Mouse (Mus musculus) cerebellum, postnatal 10 days (tissue): ENCODE data around the gene Mertk.
A peak's percentile ranks its signal among the peaks of the same experiment; 100 is the strongest.

Source experiments
- DNase-seq, 2 experiments: peaks; one replicate each; pipeline ENCODE4 v3.0.0; 2021; ENCODE audit warnings: mixed read lengths in 2 of 2

Mertk gene

DNA sequence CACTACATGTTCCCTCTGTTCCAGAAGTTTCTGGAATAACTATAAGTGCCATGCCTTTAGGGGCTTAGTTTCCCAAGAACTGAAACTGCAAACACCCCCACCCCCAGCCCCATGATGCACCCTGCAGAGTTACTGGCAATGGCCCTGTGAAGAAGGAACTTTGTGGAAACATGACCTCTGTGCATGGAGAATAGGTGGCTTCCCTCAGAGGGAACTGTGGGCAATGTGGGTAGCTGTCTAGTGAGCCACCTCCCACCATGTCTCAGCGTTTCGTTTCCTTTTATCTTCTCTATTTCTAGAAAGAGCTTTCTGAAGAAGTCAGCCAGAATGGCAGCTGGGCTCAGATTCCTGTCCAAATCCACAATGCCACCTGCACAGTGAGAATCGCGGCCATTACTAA is 72.3 kb downstream of the Mertk start:
- DNase-seq, result peak in 1 of 2 experiments; percentile 39

DNA sequence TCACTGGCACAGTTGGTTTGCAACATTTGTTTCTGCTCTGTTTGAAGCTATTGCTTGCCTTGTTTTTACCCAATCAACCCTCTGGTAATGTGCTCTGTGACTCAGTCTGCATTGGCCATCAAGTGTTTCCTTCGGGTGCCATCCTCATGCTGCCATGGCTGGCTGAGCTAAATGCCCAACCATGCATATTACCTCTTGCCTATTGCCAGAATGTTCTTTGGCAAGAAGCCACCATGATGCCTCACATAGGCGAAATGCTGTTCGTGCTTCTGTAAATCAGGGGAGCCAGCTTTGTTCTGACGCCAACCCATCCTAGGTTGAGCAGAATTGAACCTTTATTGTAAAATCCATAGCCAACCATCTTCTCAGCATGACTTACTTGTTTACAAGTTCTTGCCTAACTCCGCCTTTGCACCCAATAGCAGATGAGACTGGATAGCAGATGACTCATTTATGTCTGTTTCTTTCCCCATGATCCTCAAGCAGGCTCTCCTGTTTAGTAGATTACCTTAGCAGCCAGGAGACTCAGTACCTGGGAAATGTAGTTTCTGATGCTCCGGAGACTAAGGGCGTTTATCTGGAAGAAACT is 73.1 kb downstream of the Mertk start:
- DNase-seq, result peak; percentile 82 to 88

- no peak for DNase-seq
Observed at GRCm38 (mm10) chr2:128782231-128782630, 83.5 kb downstream of the Mertk start.

- DNase-seq, result no peak
Observed at GRCm38 (mm10) chr2:128783660-128784345, 85.0 kb downstream of the Mertk start.

DNA sequence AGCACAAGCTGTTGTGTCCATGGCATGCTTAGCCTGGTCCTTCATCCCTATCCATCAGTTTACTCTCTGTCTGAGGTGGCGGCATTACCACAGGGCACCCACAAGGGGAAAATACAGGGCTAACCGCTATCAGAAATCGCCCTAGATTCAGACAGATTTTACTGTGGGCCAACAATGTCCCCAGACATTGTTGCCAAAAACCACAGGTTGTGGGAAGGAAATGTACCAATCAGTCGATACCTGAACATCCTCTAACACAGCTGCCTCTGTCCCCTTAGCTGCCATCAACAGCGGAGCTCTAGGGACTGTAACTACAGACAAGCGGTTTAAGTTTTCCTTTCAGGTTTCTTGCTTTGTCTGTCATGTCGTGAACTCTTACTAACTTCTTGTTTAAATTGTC is 86.1 kb downstream of the Mertk start:
- DNase-seq, result no peak

GRCm38 (mm10) chr2:128786341-128786740 is 87.6 kb downstream of the Mertk start:
- DNase-seq, result no peak

DNA sequence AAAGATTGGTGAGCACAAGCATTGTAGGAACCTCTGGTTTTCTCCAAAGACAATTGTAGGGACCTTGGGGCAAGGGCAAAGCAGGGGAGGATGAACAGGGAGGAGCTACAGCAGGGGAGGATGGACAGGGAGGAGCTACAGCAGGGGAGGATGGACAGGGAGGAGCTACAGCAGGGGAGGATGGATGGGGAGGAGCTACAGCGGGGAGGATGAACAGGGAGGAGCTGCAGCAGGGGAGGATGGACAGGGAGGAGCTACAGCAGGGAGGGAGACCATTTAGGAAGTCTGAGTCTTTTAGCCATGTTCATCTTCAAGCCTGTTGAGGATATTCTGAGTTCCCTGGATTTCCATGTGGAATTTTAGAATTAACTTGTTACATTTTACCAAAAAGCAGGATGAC is 88.0 kb downstream of the Mertk start:
- no peak for DNase-seq

DNA sequence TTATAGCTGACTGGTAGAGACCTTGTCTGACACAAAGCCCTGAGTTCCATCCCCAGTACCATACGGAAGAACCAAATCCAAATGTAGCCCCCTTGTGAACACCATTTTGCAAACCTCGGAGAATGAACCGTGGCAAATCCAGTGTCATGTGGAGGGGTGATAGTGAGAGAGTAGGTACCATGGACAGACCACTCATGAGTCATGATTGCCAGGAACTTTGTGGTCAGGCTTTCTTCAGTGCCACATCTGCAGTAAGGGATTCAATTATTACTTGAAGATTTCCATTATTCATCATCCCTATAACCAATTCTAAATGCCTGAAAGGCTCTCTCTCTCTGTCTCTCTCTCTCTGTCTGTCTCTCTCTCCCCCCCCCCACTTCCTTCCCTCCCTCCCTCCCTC is 89.0 kb downstream of the Mertk start:
- no peak for DNase-seq

- DNase-seq, result no peak
Observed at GRCm38 (mm10) chr2:128790875-128791614, 92.3 kb downstream of the Mertk start.

GRCm38 (mm10) chr2:128793958-128794357 is 95.2 kb downstream of the Mertk start:
- no peak for DNase-seq

- no peak for DNase-seq
Observed at GRCm38 (mm10) chr2:128796463-128796862, 97.7 kb downstream of the Mertk start.

DNA sequence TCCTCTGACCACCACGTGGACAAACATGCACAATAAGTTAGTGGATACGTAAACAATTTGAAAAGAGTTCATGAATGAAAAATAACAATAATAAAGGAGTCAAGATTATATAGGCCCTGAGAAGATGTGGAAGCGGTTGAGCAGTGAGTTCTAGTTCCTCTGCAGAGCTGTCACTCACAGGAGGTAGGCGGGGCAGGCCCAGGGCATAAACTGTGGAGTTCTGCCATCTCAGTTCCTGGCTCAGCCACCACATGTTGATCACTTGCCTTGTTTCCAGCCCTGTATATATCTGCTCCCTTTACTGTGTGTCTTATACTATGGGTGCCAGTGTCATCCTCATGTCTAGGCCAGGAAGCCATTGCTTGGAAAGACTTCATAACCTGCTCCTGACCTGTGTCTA is 104.7 kb downstream of the Mertk start:
- DNase-seq, result no peak

GRCm38 (mm10) chr2:128805341-128805740 is 106.6 kb downstream of the Mertk start:
- DNase-seq, result no peak

- DNase-seq, result no peak
Observed at GRCm38 (mm10) chr2:128806561-128806960, 107.8 kb downstream of the Mertk start.

GRCm38 (mm10) chr2:128812761-128813160 is 114.0 kb downstream of the Mertk start:
- DNase-seq, result no peak

DNA sequence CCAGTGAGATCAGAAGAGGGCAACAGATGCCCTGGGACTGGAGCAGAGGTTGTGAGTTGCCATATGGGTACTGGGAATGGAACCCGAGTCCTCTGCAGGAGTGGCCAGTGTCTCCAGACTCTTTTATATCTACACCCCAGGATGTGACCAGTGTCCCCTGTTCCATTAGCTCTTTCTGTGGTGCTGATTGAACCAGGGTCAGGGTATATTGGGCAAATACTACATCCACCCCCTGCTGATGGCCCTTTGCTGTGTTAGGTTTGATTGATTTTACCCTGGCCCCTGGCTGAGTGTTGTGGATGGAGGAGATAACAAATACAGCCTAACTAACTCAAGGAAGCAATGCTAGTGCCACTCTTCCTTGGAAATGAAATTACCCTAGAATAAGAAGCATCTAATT is 117.6 kb downstream of the Mertk start:
- peak; percentile 12 to 15 for DNase-seq

DNA sequence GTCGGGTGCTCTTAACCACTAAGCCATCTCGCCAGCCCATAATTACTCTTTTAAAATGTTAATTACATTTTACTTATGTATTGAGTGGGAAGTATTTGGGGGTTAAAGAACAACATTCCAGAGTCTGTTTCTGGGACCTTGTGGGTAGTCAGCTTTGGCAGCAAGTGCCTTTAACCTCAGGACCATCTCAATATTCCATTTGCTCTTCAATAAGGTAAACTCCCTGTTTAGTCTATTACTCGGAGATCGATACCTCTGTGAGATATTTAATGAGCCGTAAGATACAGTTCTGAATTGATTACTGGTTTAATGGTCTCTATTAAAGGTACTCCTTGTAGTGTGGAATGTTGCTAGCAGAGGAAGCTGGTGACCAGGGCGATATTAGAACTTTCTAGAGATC is 118.2 kb downstream of the Mertk start:
- no peak for DNase-seq

DNA sequence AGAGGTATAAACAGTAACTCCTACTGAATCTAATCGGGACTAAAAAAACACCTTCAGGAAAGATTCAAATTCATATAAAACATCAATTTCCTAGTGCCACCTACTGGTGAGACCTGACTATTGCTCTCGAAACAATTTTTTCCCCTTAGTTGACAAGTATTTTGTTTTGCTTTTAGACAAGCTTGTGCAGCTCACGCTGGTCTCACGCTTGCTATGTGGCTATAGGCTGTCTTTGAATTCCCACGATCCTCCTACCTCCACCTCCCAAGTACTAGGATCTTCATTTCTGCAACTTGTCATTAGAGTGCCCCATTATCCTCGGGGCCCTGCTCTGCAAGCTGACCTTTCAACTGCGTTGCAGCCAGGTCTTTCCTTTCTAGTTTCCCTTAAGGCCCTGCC is 118.6 kb downstream of the Mertk start:
- peak; percentile 67 to 81 for DNase-seq

- DNase-seq, result peak; percentile 100
Observed at GRCm38 (mm10) chr2:128817786-128818681, 119.3 kb downstream of the Mertk start, which contains the start of gene Tmem87b. Tmem87b (plus strand) TSS chr2:128818118.

- peak in 1 of 2 experiments; percentile 6 for DNase-seq
Observed at GRCm38 (mm10) chr2:128818956-128819643, 120.3 kb downstream of the Mertk start.

- no peak for DNase-seq
Observed at GRCm38 (mm10) chr2:128820631-128821030, 121.9 kb downstream of the Mertk start.

GRCm38 (mm10) chr2:128823893-128824292 is 125.1 kb downstream of the Mertk start:
- DNase-seq, result no peak
